Mouse (Mus musculus) hindbrain, postnatal 0 days (tissue): ENCODE results near the gene Dlx2. TPM values are rescaled to one million over a fixed set of nuclear protein-coding genes. Genes with fewer than 3 reads are reported as not detected.

ENCODE experiments used
- ATAC-seq: fragments of 200-750 bp; cut with Nextera tagmentation; 2 replicates; pipeline ENCODE4 v1.8.0; 2017; ENCODE audit warnings: mild to moderate bottlenecking, moderate TSS enrichment, moderate library complexity
- DNase-seq: peaks from one replicate; pipeline ENCODE4 v3.0.0-alpha.2; 2015; ENCODE audit warnings: low spot score
- H3K27ac ChIP-seq: fragments of 300-500 bp; sonication (generic); 2 replicates; pipeline ENCODE4 v1.5.1; 2014; ENCODE audit warnings: mild to moderate bottlenecking
- H3K27me3 ChIP-seq: fragments of 300-500 bp; sonication (generic); 2 replicates; pipeline ENCODE4 v1.6.1; 2014; ENCODE audit warnings: low read length, mixed read lengths; ENCODE audit not compliant: insufficient read depth
- H3K36me3 ChIP-seq: fragments of 300-500 bp; sonication (generic); 2 replicates; pipeline ENCODE4 v1.6.1; 2014; ENCODE audit warnings: low read length, mixed read lengths; ENCODE audit not compliant: insufficient read depth
- H3K4me1 ChIP-seq: fragments of 300-500 bp; sonication (generic); 2 replicates; pipeline ENCODE4 v1.6.1; 2014; ENCODE audit warnings: antibody characterized with exemption, low read length, mixed read lengths; ENCODE audit not compliant: insufficient read depth
- H3K4me2 ChIP-seq: fragments of 300-500 bp; sonication (generic); 2 replicates; pipeline ENCODE4 v1.6.1; 2014; ENCODE audit warnings: low read depth, mild to moderate bottlenecking, low read length, moderate library complexity, mixed read lengths
- H3K4me3 ChIP-seq: fragments of 300-500 bp; sonication (generic); 2 replicates; pipeline ENCODE4 v1.5.1; 2014; ENCODE audit warnings: low read length
- H3K9ac ChIP-seq: fragments of 300-500 bp; sonication (generic); replicated peaks from 2 replicates; pipeline ENCODE4 v1.6.1; 2014; ENCODE audit warnings: mild to moderate bottlenecking, low read length, moderate library complexity, mixed read lengths
- H3K9me3 ChIP-seq: fragments of 300-500 bp; sonication (generic); 2 replicates; pipeline ENCODE4 v1.6.1; 2016; ENCODE audit warnings: low read length, mixed read lengths
- CTCF ChIP-seq: IDR thresholded peaks from 2 replicates; pipeline ENCODE4 v1.5.1; 2016; ENCODE audit warnings: antibody characterized with exemption, control low read depth, low read depth
- WGBS: fragments of 180-500 bp; shearing (Covaris S2); extraction: QIAGEN DNeasy Blood & Tissue Kit; methylation state at CpG from one replicate; pipeline ENCODE4 v1.1.7; 2014; 5-methylcytosine and 5-hydroxymethylcytosine counted together
- polyA plus RNA-seq: library from polyadenylated mRNA; unstranded; fragments of >200 nt; fragmentation: Nextera tagmentation; extraction: Ambion mirVana; gene quantifications from 2 replicates; pipeline ENCODE4 v1.2.1, GENCODE M21; 2015
- total RNA-seq: library from RNA; depleted of rRNA; stranded (reverse); fragments of >200 nt; gene quantifications from 2 replicates; pipeline ENCODE4 v1.2.3, GENCODE M21; 2014

Gene Dlx2
- total and polyA plus RNA-seq, 2 experiments from 2014 or later = 0.26 TPM; not detected in 1

- DNase-seq (no peak), ATAC-seq (no peak)
- Histone ChIP-seq H3K4me2 (no peak overlapping the region; the same call in 1 of the 2 replicates), H3K4me3 (no peak overlapping the region), H3K27ac (no peak overlapping the region), H3K4me1 (peaks cover 2% of the 10 kb centered on the region; the same call in 1 of the 2 replicates), H3K27me3 (peaks cover 75% of the 10 kb centered on the region), H3K9me3 (no peaks in the 10 kb centered on the region), H3K9ac (no peak overlapping the region), H3K36me3 (no peaks in the 10 kb centered on the region)
- under 1% methylated on average over 42 of the region's 48 CpGs for WGBS
- TF ChIP-seq CTCF = no peak
Observed at GRCm38 (mm10) chr2:71540611-71541417, 5.7 kb downstream of the Dlx2 start.

GRCm38 (mm10) chr2:71534242-71535052, 12.1 kb downstream of the Dlx2 start:
- Histone ChIP-seq H3K4me3 (no peak overlapping the region), H3K27ac (no peak overlapping the region), H3K4me2 (no peak overlapping the region), H3K9me3 (no peaks in the 10 kb centered on the region), H3K27me3 (peaks cover 78% of the 10 kb centered on the region), H3K36me3 (no peaks in the 10 kb centered on the region), H3K9ac (no peak overlapping the region), H3K4me1 (no peaks in the 10 kb centered on the region)
- ATAC-seq = no peak
- no peak for DNase-seq
- TF ChIP-seq CTCF = no peak
- WGBS = 2% methylated on average over 20 of the region's 20 CpGs

- Histone ChIP-seq H3K4me2 (no peak overlapping the region), H3K36me3 (no peaks in the 10 kb centered on the region), H3K4me3 (no peak overlapping the region), H3K27me3 (peaks cover 78% of the 10 kb centered on the region), H3K4me1 (no peaks in the 10 kb centered on the region), H3K27ac (no peak overlapping the region), H3K9ac (no peak overlapping the region), H3K9me3 (no peaks in the 10 kb centered on the region)
- TF ChIP-seq CTCF = no peak
- no peak for ATAC-seq
- WGBS = 11% methylated on average over 5 of the region's 5 CpGs
- DNase-seq = no peak
Observed at GRCm38 (mm10) chr2:71533094-71533493, 13.5 kb downstream of the Dlx2 start.

GRCm38 (mm10) chr2:71531990-71532970, 14.3 kb downstream of the Dlx2 start:
- Histone ChIP-seq H3K9me3 (no peaks in the 10 kb centered on the region), H3K27ac (no peak overlapping the region), H3K4me2 (no peak overlapping the region), H3K4me1 (no peaks in the 10 kb centered on the region), H3K4me3 (no peak overlapping the region), H3K36me3 (no peaks in the 10 kb centered on the region), H3K27me3 (peaks cover 79% of the 10 kb centered on the region), H3K9ac (no peak overlapping the region)
- no peak for TF ChIP-seq CTCF
- WGBS = 1% methylated on average over 43 of the region's 43 CpGs
- ATAC-seq (no peak), DNase-seq (no peak)

GRCm38 (mm10) chr2:71531124-71531590, 15.4 kb downstream of the Dlx2 start:
- Histone ChIP-seq H3K4me3 (no peak overlapping the region), H3K9me3 (no peaks in the 10 kb centered on the region), H3K4me2 (no peak overlapping the region), H3K9ac (no peak overlapping the region), H3K4me1 (no peaks in the 10 kb centered on the region), H3K27me3 (peaks cover 80% of the 10 kb centered on the region), H3K27ac (no peak overlapping the region), H3K36me3 (no peaks in the 10 kb centered on the region)
- no peak for DNase-seq
- no peak for ATAC-seq
- under 1% methylated on average over 12 of the region's 12 CpGs for WGBS
- TF ChIP-seq CTCF = no peak

- no peak for DNase-seq
- H3K27me3 ChIP-seq = peaks cover 82% of the 10 kb centered on the region
Observed at GRCm38 (mm10) chr2:71530391-71531123, 16.0 kb downstream of the Dlx2 start.

More at GRCm38 (mm10) chr2:71530391-71531123, 16.0 kb downstream of the Dlx2 start:
- H3K9me3 ChIP-seq = no peaks in the 10 kb centered on the region
- no peak for TF ChIP-seq CTCF
- under 1% methylated on average over 34 of the region's 34 CpGs for WGBS
- 0 out of 2 replicates have a peak overlapping the region, but pooled peaks have one; percentile 55 for H3K4me2 ChIP-seq
- H3K4me3 ChIP-seq = no peak overlapping the region
- no peaks in the 10 kb centered on the region for H3K4me1 ChIP-seq
- no peak overlapping the region for H3K27ac ChIP-seq
- H3K9ac ChIP-seq = no peak overlapping the region
- ATAC-seq = no peak
- no peaks in the 10 kb centered on the region for H3K36me3 ChIP-seq
